Mouse (Mus musculus): ENCODE results near the gene Scube1.

DNA sequence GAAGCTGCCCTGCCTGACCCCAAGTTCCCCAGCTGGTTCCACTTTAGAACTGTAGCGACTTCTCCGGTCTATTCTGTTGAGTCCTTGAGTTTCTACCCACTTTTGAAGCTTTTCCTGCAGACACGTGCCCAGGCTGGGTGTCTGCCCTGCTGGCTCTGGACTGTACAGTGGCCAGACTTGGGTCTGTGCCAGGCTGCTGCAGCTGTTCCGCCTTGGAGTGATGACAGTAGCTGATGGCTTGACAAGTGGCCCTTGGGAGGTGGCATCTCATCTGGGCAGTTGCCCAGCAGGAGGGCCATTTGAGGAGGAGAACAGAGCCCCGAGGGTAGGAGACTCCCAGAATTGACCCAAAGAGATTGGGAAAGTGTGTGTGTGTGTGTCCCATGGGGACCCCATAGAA lies 47.6 kb upstream of the Scube1 start:
- TF ChIP-seq CTCF (IDR thresholded peaks at IDR 0.05; ENCODE audit: low read depth): no peak
- TF ChIP-seq EP300 (IDR thresholded peaks at IDR 0.05; ENCODE audit: low read depth): no peak

Data from liver, postnatal 0 days (tissue).